Mouse (Mus musculus): ENCODE results near the gene Vmn2r118. TPM values are rescaled to one million over a fixed set of nuclear protein-coding genes. Genes with fewer than 3 reads are reported as not detected.

Vmn2r118 gene
- total RNA-seq (2021), result not detected
- long read RNA-seq, experiment 1, result 0 reads
- long read RNA-seq, experiment 2, result 0 reads

DNA sequence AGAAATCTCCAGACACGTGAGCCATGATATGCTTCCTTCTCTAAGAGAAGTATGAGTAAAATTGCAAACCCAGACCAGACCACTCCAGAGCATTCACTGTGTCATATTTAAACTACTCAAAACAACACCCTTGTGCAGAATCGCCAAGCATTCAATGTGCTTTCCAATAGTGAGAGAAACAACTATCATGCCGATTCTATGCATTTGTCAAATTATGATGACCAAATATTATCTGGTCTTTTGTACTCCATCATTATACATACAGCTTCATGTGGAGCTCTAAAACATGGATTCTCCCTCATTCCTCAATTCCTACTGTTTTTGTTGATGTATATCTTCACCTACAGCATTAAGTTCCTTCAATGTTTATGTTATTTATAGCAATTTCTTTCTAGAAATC is at the start of gene Vmn2r118:
TSS of gene Vmn2r118 (minus strand) at position 101 of the 400 bp plus-strand sequence.
- no peak for DNase-seq (ENCODE audit: low spot score in 2 of 2)

DNA sequence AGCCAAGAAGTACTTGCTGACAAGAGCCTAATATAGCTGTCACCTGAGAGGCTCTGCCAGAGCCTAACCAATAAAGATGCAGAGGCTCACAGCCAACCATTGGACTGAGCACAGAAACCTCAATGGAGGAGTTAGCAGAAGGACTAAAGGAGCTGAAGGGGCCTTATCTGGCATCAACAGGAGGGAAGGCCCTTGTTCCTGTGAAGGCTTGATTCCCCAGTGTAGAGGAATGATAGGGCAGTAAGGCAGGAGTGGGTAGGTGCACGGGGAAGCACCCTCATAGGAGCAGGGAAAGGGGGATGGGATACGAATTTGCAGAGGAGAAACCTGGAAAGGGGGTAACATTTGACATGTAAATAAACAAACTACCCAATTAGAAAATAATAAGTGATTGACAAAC is 36.1 kb upstream of the Vmn2r118 start:
- DNase-seq (ENCODE audit: low spot score in 2 of 2), result no peak

DNA sequence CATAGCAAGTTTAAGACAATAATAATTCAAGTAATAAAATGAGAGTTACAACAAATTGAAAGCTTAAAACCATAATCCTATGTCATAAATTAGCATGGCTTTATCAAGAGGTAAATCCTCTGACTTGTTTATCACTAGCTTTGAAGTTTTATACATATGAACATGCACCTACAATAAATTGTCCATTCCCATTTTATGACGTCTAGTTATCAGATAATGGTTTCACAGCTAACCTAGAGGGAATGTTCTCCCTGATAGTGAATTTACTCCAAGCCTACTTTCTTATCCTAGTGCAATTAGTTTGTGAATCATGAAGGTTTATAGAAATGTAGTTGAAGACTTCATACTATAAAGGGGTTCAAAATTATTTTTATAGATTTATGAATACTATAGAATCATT is 34.2 kb downstream of the Vmn2r118 start:
- no peak for DNase-seq (ENCODE audit: low spot score in 2 of 2)

DNA sequence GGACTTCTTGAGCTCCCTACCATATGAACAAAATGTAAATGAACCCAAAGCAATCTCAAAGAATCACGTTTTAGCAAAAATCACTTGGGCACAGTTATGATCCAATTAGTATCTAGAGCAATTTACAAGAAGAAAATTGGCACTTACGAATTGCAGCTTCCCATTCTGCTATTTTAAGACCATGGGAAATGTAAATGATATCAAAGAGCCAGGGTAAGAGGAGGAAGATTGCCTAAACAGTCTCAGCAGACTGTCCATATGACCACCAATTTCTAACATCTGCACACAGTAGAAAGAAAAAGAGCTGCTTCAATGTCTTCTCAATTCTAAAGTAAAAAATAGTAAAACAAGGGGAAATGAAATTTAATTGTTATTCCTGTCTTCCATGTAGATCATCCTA is 63.2 kb downstream of the Vmn2r118 start:
- no peak for DNase-seq (ENCODE audit: low spot score in 2 of 2)

DNA sequence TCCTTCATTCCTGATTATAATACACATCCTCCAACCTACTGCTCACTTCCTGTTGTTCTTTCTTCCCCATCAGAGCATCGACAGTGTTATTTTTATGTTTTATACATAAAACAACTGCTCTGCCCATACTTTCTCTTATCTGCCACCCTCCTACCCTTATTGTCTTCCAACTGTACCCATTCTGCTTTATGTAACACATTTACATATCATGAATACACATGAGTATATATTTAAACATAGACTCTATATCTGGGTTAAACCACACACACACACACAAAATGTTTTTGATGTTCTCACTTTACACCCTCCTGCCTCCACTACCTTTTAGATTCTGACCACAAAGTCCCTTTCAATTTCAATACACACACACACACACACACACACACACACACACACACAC is 76.5 kb downstream of the Vmn2r118 start:
- no peak for DNase-seq (ENCODE audit: low spot score in 2 of 2)

Other genes starting within 250 kb of the Vmn2r118 start
- 1 to 10 TPM in 1 of 2 experiments, under 1 TPM in 1; 0.95 to 1.4 TPM for gene St6gal2, start 179.8 kb downstream of the Vmn2r118 start, total RNA-seq (2021)
- gene Pot1b, start 87.4 kb upstream of the Vmn2r118 start, total RNA-seq (2021), result 10 to 100 TPM; 12.7 to 14.0 TPM
- 1 to 10 TPM; 1.4 TPM for gene Adgre4, start 124.8 kb upstream of the Vmn2r118 start, total RNA-seq (2021)